Mouse (Mus musculus): ENCODE data around the gene Ddrgk1. TPM values are rescaled to one million over a fixed set of nuclear protein-coding genes. Genes with fewer than 3 reads are reported as not detected.

Ddrgk1 gene
- polyA plus RNA-seq (2021; fragmentation: Nextera tagmentation), result 182 and 214 TPM in 2 replicates
- long read RNA-seq, experiment 1, transcript Ddrgk1-201 (9 exons, 1,238 nt), result major isoform, 111 of 152 reads
- long read RNA-seq, experiment 1, partial matches to known transcripts, result 26 of 152 reads
- long read RNA-seq, experiment 1, other reads (novel, unspliced or antisense), result 15 of 152 reads
- long read RNA-seq, experiment 2, transcript Ddrgk1-201 (9 exons, 1,238 nt), result major isoform, 131 of 191 reads
- long read RNA-seq, experiment 2, partial matches to known transcripts, result 52 of 191 reads
- long read RNA-seq, experiment 2, other reads (novel, unspliced or antisense), result 8 of 191 reads

GRCm38 (mm10) chr2:130664102-130664701 is at the start of gene Ddrgk1:
Gene Ddrgk1, minus strand, starts transcription at chr2:130664659.

GRCm38 (mm10) chr2:130697153-130697810 is 32.8 kb upstream of the Ddrgk1 start, which contains the start of gene Slc4a11:
Gene Slc4a11, minus strand, starts transcription at chr2:130697519.

GRCm38 (mm10) chr2:130667559-130667958 is 3.1 kb upstream of the Ddrgk1 start, which contains the start of gene Itpa:
Gene Itpa, plus strand, starts transcription at chr2:130667610.

GRCm38 (mm10) chr2:130642684-130643369 is 21.6 kb downstream of the Ddrgk1 start, which contains the start of gene Lzts3:
Gene Lzts3, minus strand, starts transcription at chr2:130642803.

GRCm38 (mm10) chr2:130629839-130630203 is 34.6 kb downstream of the Ddrgk1 start, which contains the start of the genes Fastkd5 and Ubox5:
Gene Fastkd5, minus strand, starts transcription at chr2:130630027.
Gene Ubox5, minus strand, starts transcription at chr2:130630038.

Other genes starting within 250 kb of the Ddrgk1 start
- 33.3 and 46.6 TPM in 2 replicates for gene Vps16, start 240.3 kb downstream of the Ddrgk1 start, polyA plus RNA-seq (2021; fragmentation: Nextera tagmentation)
- gene Pced1a, start 240.0 kb downstream of the Ddrgk1 start, polyA plus RNA-seq (2021; fragmentation: Nextera tagmentation), result 7.8 and 9.5 TPM in 2 replicates
- 32.4 and 125 TPM in 2 replicates for gene Ptpra, start 214.4 kb downstream of the Ddrgk1 start, polyA plus RNA-seq (2021; fragmentation: Nextera tagmentation)
- gene Mrps26, start 100.9 kb downstream of the Ddrgk1 start, polyA plus RNA-seq (2021; fragmentation: Nextera tagmentation), result 141 and 170 TPM in 2 replicates
- 0.53 TPM in 1 of 2 replicates, not detected in the other for gene Oxt, start 88.5 kb downstream of the Ddrgk1 start, polyA plus RNA-seq (2021; fragmentation: Nextera tagmentation)
- 1.3 and 6.6 TPM in 2 replicates for gene Avp, start 82.1 kb downstream of the Ddrgk1 start, polyA plus RNA-seq (2021; fragmentation: Nextera tagmentation)
- gene Fastkd5, start 34.6 kb downstream of the Ddrgk1 start, polyA plus RNA-seq (2021; fragmentation: Nextera tagmentation), result 3.2 and 3.6 TPM in 2 replicates
- gene Ubox5, start 34.6 kb downstream of the Ddrgk1 start, polyA plus RNA-seq (2021; fragmentation: Nextera tagmentation), result 8.8 TPM in 2 replicates
- gene Lzts3, start 21.9 kb downstream of the Ddrgk1 start, polyA plus RNA-seq (2021; fragmentation: Nextera tagmentation), result 6.4 and 10.5 TPM in 2 replicates
- 65.4 and 72.9 TPM in 2 replicates for gene Itpa, start 3.0 kb upstream of the Ddrgk1 start, polyA plus RNA-seq (2021; fragmentation: Nextera tagmentation)
- gene Slc4a11, start 32.9 kb upstream of the Ddrgk1 start, polyA plus RNA-seq (2021; fragmentation: Nextera tagmentation), result 1.5 and 1.6 TPM in 2 replicates
- gene 4930402H24Rik, start 241.7 kb upstream of the Ddrgk1 start, polyA plus RNA-seq (2021; fragmentation: Nextera tagmentation), result 19.6 and 19.8 TPM in 2 replicates
- 15.1 and 41.4 TPM in 2 replicates for gene Atrn, start 241.8 kb upstream of the Ddrgk1 start, polyA plus RNA-seq (2021; fragmentation: Nextera tagmentation)

Measured in left cerebral cortex, adult 6 months (tissue).